Mouse (Mus musculus) megakaryocyte, embryonic 14.5 days (primary cell): Measurements from ENCODE around the gene Ecpas.

Experiments
- FLI1 ChIP-seq: IDR thresholded peaks from 2 replicates; pipeline ENCODE4 v1.6.1; 2012; ENCODE audit warnings: low read length, inconsistent platforms, mixed read lengths
- GATA1 ChIP-seq: IDR thresholded peaks from 3 replicates; pipeline ENCODE4 v1.6.1; 2012; ENCODE audit warnings: mixed read lengths, low read length, inconsistent platforms, borderline replicate concordance

GRCm38 (mm10) chr4:58934308-58934707 lies 21.8 kb upstream of the Ecpas start:
- no peak for TF ChIP-seq GATA1
- no peak for TF ChIP-seq FLI1
